Mouse (Mus musculus) limb, embryonic 12.5 days (tissue): ENCODE measurements around the gene Lifr. TPM values are rescaled to one million over a fixed set of nuclear protein-coding genes. Genes with fewer than 3 reads are reported as not detected.

ENCODE experiments used
- ATAC-seq: fragments of 200-750 bp; cut with Nextera tagmentation; 2 replicates; pipeline ENCODE4 v1.8.0; 2017; ENCODE audit warnings: low read depth, moderate TSS enrichment; ENCODE audit not compliant: insufficient number of reproducible peaks, insufficient read depth, low FRiP score, low TSS enrichment
- H3K27ac ChIP-seq: fragments of 300-500 bp; sonication (generic); 2 replicates; pipeline ENCODE4 v1.5.1; 2016; ENCODE audit warnings: mild to moderate bottlenecking, moderate library complexity
- H3K27me3 ChIP-seq: fragments of 300-500 bp; sonication (generic); 2 replicates; pipeline ENCODE4 v1.6.1; 2016; ENCODE audit warnings: mild to moderate bottlenecking, moderate library complexity
- H3K36me3 ChIP-seq: fragments of 300-500 bp; sonication (generic); 2 replicates; pipeline ENCODE4 v1.6.1; 2016; ENCODE audit warnings: mild to moderate bottlenecking, moderate library complexity
- H3K4me1 ChIP-seq: fragments of 300-500 bp; sonication (generic); replicated peaks from 2 replicates; pipeline ENCODE4 v1.6.1; 2016
- H3K4me2 ChIP-seq: fragments of 300-500 bp; sonication (generic); 2 replicates; pipeline ENCODE4 v1.6.1; 2016; ENCODE audit warnings: mild to moderate bottlenecking, moderate library complexity
- H3K4me3 ChIP-seq: fragments of 300-500 bp; sonication (generic); replicated peaks from 2 replicates; pipeline ENCODE4 v1.5.1; 2016; ENCODE audit warnings: mild to moderate bottlenecking
- H3K9ac ChIP-seq: fragments of 300-500 bp; sonication (generic); replicated peaks from 2 replicates; pipeline ENCODE4 v1.6.1; 2016; ENCODE audit warnings: mild to moderate bottlenecking, moderate library complexity
- H3K9me3 ChIP-seq: fragments of 300-500 bp; sonication (generic); 2 replicates; pipeline ENCODE4 v1.6.1; 2016; ENCODE audit warnings: mild to moderate bottlenecking, moderate library complexity
- WGBS: fragments of 180-500 bp; shearing (Covaris S2); methylation state at CpG from one replicate; pipeline ENCODE4 v1.1.7; 2016; 5-methylcytosine and 5-hydroxymethylcytosine counted together
- polyA plus RNA-seq: library from polyadenylated mRNA; unstranded; fragments of >200 nt; fragmentation: Nextera tagmentation; extraction: Ambion mirVana; gene quantifications from 2 replicates; pipeline ENCODE4 v1.2.1, GENCODE M21; 2016

Lifr gene
- polyA plus RNA-seq, 1 experiment from 2014 or later = 15.8 TPM

GRCm38 (mm10) chr15:7189678-7190454 is 99.5 kb downstream of the Lifr start:
- H3K36me3 ChIP-seq = peaks cover 55% of the 10 kb centered on the region; the same call in 1 of the 2 replicates
- no peak overlapping the region for H3K27ac ChIP-seq
- no peak for ATAC-seq
- H3K9ac ChIP-seq = no peak overlapping the region
- no peaks in the 10 kb centered on the region for H3K27me3 ChIP-seq
- no peak overlapping the region for H3K4me3 ChIP-seq
- H3K4me1 ChIP-seq = peaks cover 19% of the 10 kb centered on the region
- H3K9me3 ChIP-seq = no peaks in the 10 kb centered on the region
- H3K4me2 ChIP-seq = no peak overlapping the region
- 91% methylated on average over 22 of the region's 22 CpGs for whole genome bisulfite sequencing

GRCm38 (mm10) chr15:7191074-7191473 is 100.7 kb downstream of the Lifr start:
- Histone ChIP-seq H3K4me2 (no peak overlapping the region), H3K27ac (0 out of 2 replicates have a peak overlapping the region, but pooled peaks have one; percentile 29), H3K36me3 (peaks cover 44% of the 10 kb centered on the region; the same call in 1 of the 2 replicates), H3K4me1 (peaks cover 25% of the 10 kb centered on the region), H3K27me3 (no peaks in the 10 kb centered on the region), H3K4me3 (no peak overlapping the region), H3K9me3 (no peaks in the 10 kb centered on the region), H3K9ac (no peak overlapping the region)
- WGBS = 69% methylated on average over 4 of the region's 4 CpGs
- no peak for ATAC-seq

GRCm38 (mm10) chr15:7192582-7192981 is 102.2 kb downstream of the Lifr start:
- 93% methylated on average over 2 of the region's 2 CpGs for WGBS
- Histone ChIP-seq H3K9ac (no peak overlapping the region), H3K9me3 (no peaks in the 10 kb centered on the region), H3K4me1 (peaks cover 27% of the 10 kb centered on the region), H3K27me3 (no peaks in the 10 kb centered on the region), H3K4me3 (no peak overlapping the region), H3K36me3 (peaks cover 30% of the 10 kb centered on the region; the same call in 1 of the 2 replicates), H3K4me2 (no peak overlapping the region), H3K27ac (no peak overlapping the region)
- no peak for ATAC-seq

GRCm38 (mm10) chr15:7194147-7194720 is 103.8 kb downstream of the Lifr start:
- Histone ChIP-seq H3K4me1 (peaks cover 42% of the 10 kb centered on the region), H3K4me2 (no peak overlapping the region), H3K9me3 (no peaks in the 10 kb centered on the region), H3K27ac (peak overlapping the region; percentile 17; the same call in 1 of the 2 replicates), H3K4me3 (no peak overlapping the region), H3K27me3 (no peaks in the 10 kb centered on the region), H3K36me3 (peaks cover 26% of the 10 kb centered on the region; the same call in 1 of the 2 replicates), H3K9ac (no peak overlapping the region)
- 52% methylated on average over 13 of the region's 13 CpGs for WGBS
- ATAC-seq = no peak

- ATAC-seq = no peak
- H3K27ac ChIP-seq = no peak overlapping the region
Measured at GRCm38 (mm10) chr15:7194748-7195221, 104.4 kb downstream of the Lifr start.

GRCm38 (mm10) chr15:7197652-7198445 is 107.4 kb downstream of the Lifr start:
- peak; percentile 74 for ATAC-seq
- no peak overlapping the region for H3K4me3 ChIP-seq
- no peak overlapping the region for H3K4me2 ChIP-seq
- no peaks in the 10 kb centered on the region for H3K27me3 ChIP-seq
- no peaks in the 10 kb centered on the region for H3K36me3 ChIP-seq
- no peak overlapping the region for H3K9ac ChIP-seq
- H3K27ac ChIP-seq = peak overlapping the region; percentile 60
- peaks cover 56% of the 10 kb centered on the region for H3K4me1 ChIP-seq
- WGBS = 31% methylated on average over 3 of the region's 3 CpGs
- no peaks in the 10 kb centered on the region for H3K9me3 ChIP-seq

More at GRCm38 (mm10) chr15:7194748-7195221, 104.4 kb downstream of the Lifr start:
- Histone ChIP-seq H3K9ac (no peak overlapping the region), H3K4me2 (no peak overlapping the region), H3K4me1 (peaks cover 47% of the 10 kb centered on the region), H3K27me3 (no peaks in the 10 kb centered on the region), H3K4me3 (no peak overlapping the region), H3K36me3 (peaks cover 21% of the 10 kb centered on the region; the same call in 1 of the 2 replicates), H3K9me3 (no peaks in the 10 kb centered on the region)
- WGBS = 74% methylated on average over 6 of the region's 6 CpGs

GRCm38 (mm10) chr15:7198816-7199215 is 108.4 kb downstream of the Lifr start:
- H3K9me3 ChIP-seq = no peaks in the 10 kb centered on the region
- H3K4me1 ChIP-seq = peaks cover 63% of the 10 kb centered on the region
- no peaks in the 10 kb centered on the region for H3K36me3 ChIP-seq
- no peak for ATAC-seq
- no peaks in the 10 kb centered on the region for H3K27me3 ChIP-seq
- H3K27ac ChIP-seq = 0 out of 2 replicates have a peak overlapping the region, but pooled peaks have one; percentile 9
- H3K4me3 ChIP-seq = no peak overlapping the region
- 35% methylated on average over 2 of the region's 2 CpGs for WGBS
- H3K4me2 ChIP-seq = no peak overlapping the region
- H3K9ac ChIP-seq = no peak overlapping the region

GRCm38 (mm10) chr15:7200286-7200685 is 109.9 kb downstream of the Lifr start:
- no peaks in the 10 kb centered on the region for H3K36me3 ChIP-seq
- no peaks in the 10 kb centered on the region for H3K9me3 ChIP-seq
- no peak overlapping the region for H3K9ac ChIP-seq
- no peak overlapping the region for H3K4me2 ChIP-seq
- H3K27ac ChIP-seq = no peak overlapping the region
- no peak overlapping the region for H3K4me3 ChIP-seq
- WGBS = 82% methylated on average over 6 of the region's 6 CpGs
- ATAC-seq = no peak
- H3K27me3 ChIP-seq = no peaks in the 10 kb centered on the region
- H3K4me1 ChIP-seq = peaks cover 65% of the 10 kb centered on the region

- Histone ChIP-seq H3K36me3 (no peaks in the 10 kb centered on the region), H3K27me3 (no peaks in the 10 kb centered on the region), H3K4me1 (peaks cover 73% of the 10 kb centered on the region), H3K4me3 (no peak overlapping the region), H3K9ac (no peak overlapping the region), H3K9me3 (no peaks in the 10 kb centered on the region), H3K27ac (peak overlapping the region; percentile 73), H3K4me2 (no peak overlapping the region)
- 50% methylated on average over 9 of the region's 9 CpGs for WGBS
- ATAC-seq = no peak
Measured at GRCm38 (mm10) chr15:7201421-7202380, 111.3 kb downstream of the Lifr start.

- no peak overlapping the region for H3K27ac ChIP-seq
- no peak overlapping the region for H3K4me2 ChIP-seq
- H3K36me3 ChIP-seq = no peaks in the 10 kb centered on the region
- WGBS = 94% methylated on average over 5 of the region's 5 CpGs
- no peak for ATAC-seq
- H3K4me1 ChIP-seq = peaks cover 67% of the 10 kb centered on the region
- H3K27me3 ChIP-seq = no peaks in the 10 kb centered on the region
- H3K9ac ChIP-seq = no peak overlapping the region
- H3K9me3 ChIP-seq = no peaks in the 10 kb centered on the region
- no peak overlapping the region for H3K4me3 ChIP-seq
Measured at GRCm38 (mm10) chr15:7202981-7203380, 112.6 kb downstream of the Lifr start.
